14 mouse cellular contexts compared by ENCODE assay signal in the genomic region with DNA sequence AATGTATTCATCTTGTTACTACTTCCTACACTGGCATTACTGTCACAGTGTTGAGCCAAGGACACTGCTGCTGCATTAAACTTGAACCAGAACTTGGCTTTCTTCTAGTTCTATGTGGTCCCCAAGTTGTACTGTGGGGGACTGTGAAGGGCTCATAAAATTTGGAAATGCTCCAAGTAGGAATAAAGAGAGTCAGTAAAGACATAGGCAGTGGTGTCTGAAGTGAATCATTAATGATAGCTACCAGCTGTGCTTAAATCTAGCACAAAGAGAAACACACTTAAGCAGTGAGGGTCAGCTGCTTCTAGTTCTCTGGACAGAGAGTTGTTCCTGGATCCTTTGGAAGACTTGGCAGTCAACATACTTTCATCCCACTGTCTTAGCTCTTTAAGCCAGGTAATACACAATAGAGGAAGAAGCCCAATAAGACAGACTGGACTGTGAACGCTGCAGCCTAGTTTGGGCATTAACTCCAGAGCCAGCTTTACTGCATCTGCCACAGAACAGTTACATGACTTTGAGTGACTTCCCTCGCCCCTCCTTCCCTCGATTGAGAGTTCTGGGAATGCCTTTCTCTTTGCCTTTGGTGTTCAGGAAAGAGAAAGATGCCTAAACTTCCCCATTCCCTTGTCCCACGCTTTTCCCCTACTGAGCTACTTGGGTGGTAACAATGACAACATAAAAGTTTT.
"Had no signal": no experiment of that assay in that cellular context is flagged by ENCODE, and none has a peak within 500 bp of the region (broad histone marks: within the 10 kb centered on the region; RNA-seq: fewer than 3 reads in every experiment).

No protein-coding gene starts in this region.

- DNase-seq: kidney, postnatal 14 days; left cerebral cortex, postnatal 4 days; lung, adult 2 months; retina, postnatal 1 day; right cerebral cortex, postnatal 4 days; spleen, adult 18-20 months; thymus, adult 2 months; thymus, postnatal 25 days had no signal

- H3K4me1 ChIP-seq: limb, embryonic 13.5 days; midbrain, embryonic 12.5 days had no signal

- H3K27ac ChIP-seq: hindbrain, postnatal 0 days; limb, embryonic 13.5 days; liver, embryonic 14.5 days; midbrain, embryonic 12.5 days; neural tube, embryonic 13.5 days had no signal

- H3K9ac ChIP-seq: limb, embryonic 13.5 days; liver, embryonic 14.5 days; midbrain, embryonic 12.5 days; neural tube, embryonic 13.5 days had no signal

- H3K4me2 ChIP-seq: limb, embryonic 13.5 days; midbrain, embryonic 12.5 days; neural tube, embryonic 13.5 days had no signal

- H3K36me3 ChIP-seq: limb, embryonic 13.5 days; midbrain, embryonic 12.5 days; neural tube, embryonic 13.5 days had no signal

- H3K4me3 ChIP-seq: limb, embryonic 13.5 days; midbrain, embryonic 12.5 days; neural tube, embryonic 13.5 days had no signal

- H3K27me3 ChIP-seq: limb, embryonic 13.5 days; midbrain, embryonic 12.5 days; neural tube, embryonic 13.5 days had no signal

- H3K9me3 ChIP-seq: limb, embryonic 13.5 days; midbrain, embryonic 12.5 days; neural tube, embryonic 13.5 days had no signal

- ATAC-seq: hindbrain, postnatal 0 days; midbrain, embryonic 16.5 days had no signal
